Mouse (Mus musculus): ENCODE results near the gene Akap13. TPM values are rescaled to one million over a fixed set of nuclear protein-coding genes. Genes with fewer than 3 reads are reported as not detected.

Gene Akap13
- polyA plus RNA-seq (2017; shearing (Covaris generic)), result 506 TPM

DNA sequence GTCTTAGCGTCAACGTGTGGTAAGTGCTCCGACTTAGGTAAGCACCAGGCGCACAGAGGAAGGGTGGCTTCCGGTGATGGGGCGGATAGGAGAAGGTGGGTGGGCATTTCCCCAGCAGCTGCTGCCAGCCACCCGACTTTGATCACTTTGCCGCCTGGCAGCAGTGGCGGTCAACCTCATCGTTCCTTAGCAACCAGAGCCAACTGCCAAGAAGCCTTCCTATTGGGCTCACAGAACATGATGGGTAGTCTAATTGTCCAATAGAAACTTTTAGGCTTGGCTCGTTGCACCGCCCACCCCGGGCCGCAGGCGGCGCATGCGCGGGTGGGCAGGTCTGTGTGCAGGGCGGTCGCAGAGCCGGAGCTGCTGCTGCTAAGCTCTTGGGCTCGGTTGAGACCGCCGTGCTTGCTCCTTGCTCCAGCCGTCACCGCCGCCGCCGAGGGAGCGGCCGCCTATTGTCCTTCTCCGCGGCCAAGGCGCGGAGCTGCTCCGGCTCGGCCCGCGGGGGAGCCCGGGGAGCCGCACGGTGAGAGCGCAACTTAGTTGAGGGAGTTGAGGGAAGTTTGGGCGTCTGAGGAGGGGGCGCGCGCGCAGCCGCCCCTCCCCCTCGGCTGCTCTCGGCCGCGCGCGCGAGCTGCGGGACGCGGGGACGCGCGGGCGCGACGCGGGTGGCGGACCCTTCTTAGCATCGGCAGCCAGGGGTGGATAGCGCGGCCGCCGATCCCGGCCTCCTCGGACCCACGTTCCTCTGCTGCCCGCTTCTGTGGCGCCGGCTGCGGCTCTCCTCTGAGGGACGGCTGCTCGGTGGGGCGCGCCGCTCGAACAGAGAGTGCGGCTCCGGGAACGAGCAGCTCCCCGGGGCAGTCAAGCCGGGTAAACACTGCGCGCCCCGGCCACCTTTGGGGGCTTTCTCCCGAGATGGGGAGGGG lies at the start of gene Akap13:
Akap13 (plus strand) TSS at position 312 of the 929 bp plus-strand sequence.

Other genes with a start within 250 kb of the Akap13 start
- 0.43 TPM for gene Sv2b, start 146.3 kb upstream of the Akap13 start, polyA plus RNA-seq (2017; shearing (Covaris generic))

All from effector memory CD4-positive, alpha-beta T cell, adult 7 months (primary cell).